Mouse (Mus musculus) limb, embryonic 10.5 days (tissue): Measurements from ENCODE around the gene Pheta1. TPM values are rescaled to one million over a fixed set of nuclear protein-coding genes. Genes with fewer than 3 reads are reported as not detected.
"Not testable (repeated sequence)": the region's sequence is repeated elsewhere in the genome, so short reads cannot be mapped to it uniquely, and the experiment has no call there.

Experiments
- DNase-seq: peaks from one replicate; pipeline ENCODE4 v3.0.0-alpha.2; 2017; ENCODE audit warnings: low spot score
- H3K27ac ChIP-seq: fragments of 300-500 bp; sonication (generic); 2 replicates; pipeline ENCODE4 v1.5.1; 2016; ENCODE audit warnings: mild to moderate bottlenecking
- H3K27me3 ChIP-seq: fragments of 300-500 bp; sonication (generic); 2 replicates; pipeline ENCODE4 v1.6.1; 2016; ENCODE audit warnings: low read depth, mild to moderate bottlenecking; ENCODE audit not compliant: poor library complexity, severe bottlenecking
- H3K36me3 ChIP-seq: fragments of 300-500 bp; sonication (generic); 2 replicates; pipeline ENCODE4 v1.6.1; 2016; ENCODE audit warnings: mild to moderate bottlenecking, moderate library complexity
- H3K4me1 ChIP-seq: fragments of 300-500 bp; sonication (generic); 2 replicates; pipeline ENCODE4 v1.6.1; 2016
- H3K4me3 ChIP-seq: fragments of 300-500 bp; sonication (generic); 2 replicates; pipeline ENCODE4 v1.5.1; 2016; ENCODE audit warnings: mild to moderate bottlenecking, moderate library complexity
- H3K9me3 ChIP-seq: fragments of 300-500 bp; sonication (generic); replicated peaks from 2 replicates; pipeline ENCODE4 v1.6.1; 2016; ENCODE audit warnings: mild to moderate bottlenecking
- WGBS: fragments of 180-500 bp; shearing (Covaris S2); methylation state at CpG from one replicate; pipeline ENCODE4 v1.1.7; 2016; 5-methylcytosine and 5-hydroxymethylcytosine counted together
- polyA plus RNA-seq: library from polyadenylated mRNA; unstranded; fragments of >200 nt; fragmentation: Nextera tagmentation; extraction: Ambion mirVana; gene quantifications from 2 replicates; pipeline ENCODE4 v1.2.1, GENCODE M21; 2016

Gene Pheta1
- polyA plus RNA-seq, 1 experiment from 2014 or later = 67.0 TPM

GRCm38 (mm10) chr5:121839128-121839473 is 9.7 kb upstream of the Pheta1 start:
- H3K4me3 ChIP-seq = peak overlapping the region; percentile 78
- peak overlapping the region; percentile 30 for H3K27ac ChIP-seq
- H3K27me3 ChIP-seq = peaks cover 70% of the 10 kb centered on the region
- peaks cover 68% of the 10 kb centered on the region for H3K4me1 ChIP-seq
- H3K9me3 ChIP-seq = no peaks in the 10 kb centered on the region
- DNase-seq = no peak
- 19% methylated on average over 7 of the region's 7 CpGs for WGBS
- no peaks in the 10 kb centered on the region for H3K36me3 ChIP-seq

GRCm38 (mm10) chr5:121841516-121841915 is 7.3 kb upstream of the Pheta1 start:
- Histone ChIP-seq H3K27me3 (peaks cover 76% of the 10 kb centered on the region), H3K27ac (no peak overlapping the region), H3K4me1 (peaks cover 55% of the 10 kb centered on the region), H3K4me3 (no peak overlapping the region), H3K36me3 (no peaks in the 10 kb centered on the region), H3K9me3 (no peaks in the 10 kb centered on the region)
- 92% methylated on average over 9 of the region's 9 CpGs for whole genome bisulfite sequencing
- no peak for DNase-seq

DNA sequence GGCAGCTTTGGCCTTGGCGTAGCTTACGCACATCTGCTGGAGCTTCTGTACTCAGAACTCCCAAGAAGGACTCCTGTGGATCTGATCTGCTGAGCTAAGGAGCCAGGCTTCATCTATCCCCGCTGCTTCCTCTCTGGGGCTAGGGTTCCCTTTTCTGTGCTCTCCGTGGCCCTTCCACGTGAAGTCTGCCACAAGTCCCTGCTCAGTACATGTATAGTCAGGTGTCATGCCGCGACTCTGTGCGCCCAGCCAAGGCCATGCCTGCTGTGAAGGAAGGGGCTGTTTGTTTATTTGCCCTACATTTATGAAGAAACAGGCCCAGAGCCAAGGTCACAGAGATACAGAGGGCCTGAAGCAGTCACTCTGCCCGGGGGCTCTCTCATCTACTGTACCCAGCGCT is 6.8 kb upstream of the Pheta1 start:
- H3K36me3 ChIP-seq = no peaks in the 10 kb centered on the region
- DNase-seq = no peak
- H3K27me3 ChIP-seq = peaks cover 76% of the 10 kb centered on the region
- no peak overlapping the region for H3K27ac ChIP-seq
- H3K4me1 ChIP-seq = peaks cover 54% of the 10 kb centered on the region
- no peaks in the 10 kb centered on the region for H3K9me3 ChIP-seq
- H3K4me3 ChIP-seq = no peak overlapping the region
- WGBS = 42% methylated on average over 10 of the region's 10 CpGs

DNA sequence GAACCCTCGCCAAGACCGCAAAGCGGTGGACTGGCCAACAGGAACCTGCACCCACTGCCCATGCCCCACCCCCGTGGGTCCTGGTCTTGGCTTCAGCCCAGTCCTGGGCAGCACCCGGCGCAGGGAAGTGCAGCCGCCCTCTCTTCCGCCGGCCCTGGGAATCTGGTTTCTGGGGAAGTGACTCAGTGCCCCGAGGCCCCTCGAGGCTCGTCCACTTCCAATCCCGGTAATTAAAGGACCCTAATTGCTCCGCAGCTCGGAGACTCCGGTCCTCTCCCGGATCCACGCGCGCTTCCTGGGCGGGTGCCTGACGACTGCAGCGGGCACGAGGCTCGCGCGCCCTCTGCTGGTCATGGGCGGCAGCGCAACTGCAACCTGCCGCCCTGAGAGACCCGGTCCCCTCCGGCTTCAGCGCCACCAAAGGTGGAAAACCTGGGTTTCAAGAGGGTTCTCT is 6.1 kb upstream of the Pheta1 start:
- peak; percentile 89 for DNase-seq
- 1% methylated on average over 33 of the region's 33 CpGs for whole genome bisulfite sequencing
- H3K27me3 ChIP-seq = peaks cover 73% of the 10 kb centered on the region
- peak overlapping the region; percentile 75 for H3K27ac ChIP-seq
- peaks cover 47% of the 10 kb centered on the region for H3K4me1 ChIP-seq
- no peaks in the 10 kb centered on the region for H3K36me3 ChIP-seq
- no peaks in the 10 kb centered on the region for H3K9me3 ChIP-seq
- peak overlapping the region; percentile 60 for H3K4me3 ChIP-seq

GRCm38 (mm10) chr5:121843138-121843905 is 5.5 kb upstream of the Pheta1 start:
- 19% methylated on average over 17 of the region's 17 CpGs for WGBS
- Histone ChIP-seq H3K27me3 (peaks cover 67% of the 10 kb centered on the region), H3K27ac (no peak overlapping the region), H3K4me1 (peaks cover 47% of the 10 kb centered on the region), H3K36me3 (no peaks in the 10 kb centered on the region), H3K4me3 (peak overlapping the region; percentile 60), H3K9me3 (no peaks in the 10 kb centered on the region)
- DNase-seq = no peak

DNA sequence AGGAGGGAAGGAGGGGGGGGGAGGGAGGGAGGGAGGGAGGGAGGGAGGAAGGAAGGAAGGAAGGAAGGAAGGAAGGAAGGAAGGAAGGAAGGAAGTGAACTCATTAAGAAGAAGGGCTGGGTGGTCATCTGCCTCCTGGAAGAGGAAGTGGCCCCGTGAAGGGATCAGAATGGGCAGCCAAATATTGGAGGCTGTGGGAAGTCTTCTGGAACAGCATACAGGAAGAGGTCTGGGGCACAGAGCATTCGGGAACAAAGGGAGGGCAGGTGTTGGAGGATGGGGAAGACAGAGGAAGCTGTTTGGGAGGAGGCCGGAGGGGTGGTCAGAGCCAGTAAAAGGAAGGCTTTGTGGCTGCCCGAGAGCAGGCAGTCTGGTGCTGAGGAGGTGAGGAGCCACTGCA is 3.4 kb upstream of the Pheta1 start:
- WGBS = 33% methylated on average over 4 of the region's 4 CpGs
- H3K36me3 ChIP-seq = peaks cover under 1% of the 10 kb centered on the region; the same call in 1 of the 2 replicates
- H3K27me3 ChIP-seq = peaks cover 51% of the 10 kb centered on the region
- no peak overlapping the region for H3K4me3 ChIP-seq
- no peak overlapping the region; the same call in 1 of the 2 replicates for H3K27ac ChIP-seq
- no peaks in the 10 kb centered on the region for H3K9me3 ChIP-seq
- H3K4me1 ChIP-seq = peaks cover 50% of the 10 kb centered on the region
- DNase-seq = no peak

- Histone ChIP-seq H3K9me3 (no peaks in the 10 kb centered on the region), H3K27me3 (peaks cover 47% of the 10 kb centered on the region), H3K36me3 (peaks cover 10% of the 10 kb centered on the region), H3K4me3 (no peak overlapping the region), H3K27ac (no peak overlapping the region), H3K4me1 (peaks cover 60% of the 10 kb centered on the region)
- DNase-seq = no peak
- WGBS = 77% methylated on average over 11 of the region's 11 CpGs
These were observed 2.5 kb upstream of the Pheta1 start for GRCm38 (mm10) chr5:121846322-121846721.

DNA sequence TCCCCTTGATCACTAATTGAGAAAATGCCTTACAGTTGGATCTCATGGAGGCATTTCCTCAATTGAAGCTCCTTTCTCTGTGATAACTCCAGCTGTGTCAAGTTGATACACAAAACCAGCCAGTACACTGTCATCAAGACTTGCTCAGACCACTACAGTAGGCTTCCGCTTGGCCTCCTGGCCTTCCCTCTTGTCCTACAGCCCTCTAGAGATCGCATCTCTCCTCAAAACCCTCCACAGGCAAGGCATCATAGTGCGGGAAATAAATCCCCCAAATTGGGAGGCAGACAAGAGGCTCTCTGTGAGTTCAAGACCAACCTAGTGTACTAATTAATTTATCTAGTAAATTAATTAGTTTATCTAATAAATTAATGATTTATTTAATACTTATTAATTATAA is 1.5 kb upstream of the Pheta1 start:
- peaks cover 60% of the 10 kb centered on the region for H3K4me1 ChIP-seq
- 83% methylated on average over 3 of the region's 3 CpGs for WGBS
- not testable (repeated sequence) for H3K4me3 ChIP-seq, H3K9me3 ChIP-seq, DNase-seq, H3K27ac ChIP-seq
- H3K36me3 ChIP-seq = peaks cover 19% of the 10 kb centered on the region
- peaks cover 37% of the 10 kb centered on the region for H3K27me3 ChIP-seq

DNA sequence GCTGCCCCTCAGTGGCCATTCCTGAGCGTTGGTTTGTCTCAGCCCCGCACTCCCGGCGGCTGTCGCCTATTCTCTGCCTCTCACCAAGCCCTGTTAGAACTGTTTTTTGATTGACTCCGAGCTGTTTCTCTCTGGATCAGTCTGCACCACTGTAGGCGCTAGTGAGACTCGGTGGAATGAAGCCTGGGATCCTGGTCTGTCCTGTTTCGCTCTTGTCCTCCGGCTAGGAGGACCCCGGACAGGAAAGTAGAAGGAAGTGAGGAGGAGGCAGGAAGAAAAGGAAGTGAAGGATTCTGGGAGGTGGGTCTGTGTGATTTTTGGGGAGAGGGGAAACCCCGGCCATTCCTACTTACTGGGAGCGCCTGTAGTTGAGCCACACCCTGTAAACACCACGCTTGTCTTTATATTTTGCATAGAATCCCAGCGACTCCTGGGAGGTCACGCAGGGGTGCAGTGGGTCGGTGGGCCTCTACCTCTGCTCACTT is 707 bp upstream of the Pheta1 start:
- Histone ChIP-seq H3K9me3 (no peaks in the 10 kb centered on the region), H3K4me3 (peak overlapping the region; percentile 77), H3K4me1 (peaks cover 52% of the 10 kb centered on the region), H3K27ac (peak overlapping the region; percentile 97), H3K27me3 (peaks cover 31% of the 10 kb centered on the region), H3K36me3 (peaks cover 27% of the 10 kb centered on the region)
- WGBS = under 1% methylated on average over 17 of the region's 17 CpGs
- peak; percentile 72 for DNase-seq

DNA sequence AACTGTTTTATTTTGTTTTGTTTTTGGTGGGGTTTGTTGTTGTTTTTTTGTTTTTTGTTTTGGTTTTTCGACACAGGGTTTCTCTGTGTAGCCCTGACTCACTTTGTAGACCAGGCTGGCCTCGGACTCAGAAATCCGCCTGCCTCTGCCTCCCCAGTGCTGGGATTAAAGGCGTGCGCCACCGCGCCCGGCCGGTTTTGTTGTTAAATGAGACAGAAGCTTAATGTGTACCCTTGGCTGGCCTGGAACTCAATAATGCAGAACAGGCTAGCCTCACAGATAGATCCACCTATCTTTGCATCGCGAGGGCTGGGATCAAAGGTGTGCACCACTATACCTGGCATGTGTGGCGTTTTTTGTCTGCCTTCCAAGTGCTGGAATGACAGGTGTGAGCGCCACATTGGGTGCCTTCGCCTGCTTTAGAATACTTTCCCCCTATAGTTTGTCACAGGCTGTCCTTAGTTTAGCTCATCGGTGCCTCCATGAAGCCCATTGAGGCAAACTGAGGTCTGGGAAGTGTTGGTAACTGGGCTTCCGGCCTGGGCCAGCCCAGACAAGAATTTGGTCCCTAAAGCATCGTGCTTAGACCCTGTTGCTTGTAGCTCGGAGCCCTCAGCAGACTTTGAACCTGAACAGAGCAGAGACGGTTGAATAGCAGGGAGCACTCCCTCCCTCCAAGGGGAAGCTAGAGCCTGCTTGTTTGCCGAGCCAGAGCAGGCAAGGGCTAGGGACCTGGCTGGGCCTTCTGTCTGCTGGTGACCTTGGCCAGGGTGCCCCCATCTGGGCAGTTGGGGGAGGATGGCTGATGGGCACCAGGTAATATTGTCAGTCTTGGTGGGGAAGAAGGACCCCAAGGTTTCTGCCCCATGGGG is 930 bp downstream of the Pheta1 start:
- Histone ChIP-seq H3K4me1 (peaks cover 41% of the 10 kb centered on the region), H3K27ac (peak overlapping the region; percentile 97)
- 44% methylated on average over 20 of the region's 20 CpGs for WGBS

DNA sequence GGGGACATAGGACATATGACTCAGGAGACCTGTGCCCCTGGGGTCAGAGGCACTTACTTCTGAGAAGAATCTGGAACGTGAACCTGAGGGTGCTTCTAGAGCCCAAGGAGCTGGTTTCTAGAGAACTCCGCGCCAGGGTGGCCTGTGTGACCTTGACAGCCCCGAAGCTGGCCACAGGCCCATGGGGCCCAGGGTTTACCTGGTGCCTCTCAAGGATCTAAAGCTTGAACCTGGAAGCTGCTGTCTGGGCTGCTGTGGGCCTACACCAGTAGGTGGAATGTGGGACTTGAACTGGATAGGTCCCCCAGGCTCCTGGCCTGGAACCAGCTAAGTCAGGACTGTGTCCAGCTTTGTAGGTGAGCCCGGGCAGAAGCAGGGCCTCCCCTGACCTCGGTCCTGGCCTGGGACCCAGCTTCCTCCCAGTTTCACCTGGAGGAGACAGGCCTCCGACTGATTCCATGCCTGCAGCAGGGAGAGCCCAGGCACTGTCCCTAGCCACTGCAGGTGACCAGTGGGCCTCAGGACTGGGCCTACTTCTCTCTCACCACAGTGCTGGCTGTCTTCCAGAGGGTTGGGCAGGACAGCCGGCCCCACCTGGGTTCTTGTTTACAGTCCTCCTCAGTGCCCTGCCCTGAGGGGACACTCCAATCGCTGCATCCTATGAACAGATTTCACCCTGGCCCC is 4.7 kb downstream of the Pheta1 start:
- H3K9me3 ChIP-seq = no peaks in the 10 kb centered on the region
- DNase-seq = no peak
- no peak overlapping the region for H3K27ac ChIP-seq

More for the DNA sequence above, 930 bp downstream of the Pheta1 start:
- DNase-seq = no peak
- Histone ChIP-seq H3K27me3 (peaks cover 14% of the 10 kb centered on the region), H3K9me3 (no peaks in the 10 kb centered on the region), H3K4me3 (peak overlapping the region; percentile 77), H3K36me3 (peaks cover 44% of the 10 kb centered on the region)

GRCm38 (mm10) chr5:121854768-121855167 is 6.0 kb downstream of the Pheta1 start:
- Histone ChIP-seq H3K9me3 (no peaks in the 10 kb centered on the region), H3K36me3 (peaks cover 81% of the 10 kb centered on the region), H3K27me3 (no peaks in the 10 kb centered on the region), H3K4me3 (no peak overlapping the region), H3K4me1 (peaks cover 20% of the 10 kb centered on the region), H3K27ac (no peak overlapping the region)
- no peak for DNase-seq
- WGBS = 91% methylated on average over 10 of the region's 10 CpGs

More for the DNA sequence above, 4.7 kb downstream of the Pheta1 start:
- Histone ChIP-seq H3K4me1 (peaks cover 26% of the 10 kb centered on the region), H3K4me3 (no peak overlapping the region), H3K27me3 (no peaks in the 10 kb centered on the region), H3K36me3 (peaks cover 75% of the 10 kb centered on the region)
- WGBS = 93% methylated on average over 9 of the region's 9 CpGs
